Mouse (Mus musculus) neural tube, embryonic 15.5 days (tissue): ENCODE measurements at regions not wholly inside any gene's neighbourhood (a gene's known extent, or its start where the extent isn't known, plus 50 kb on each side); places are given as distances from the start of the nearest gene placed in this dataset.
A peak's percentile ranks its signal among the peaks of the same experiment; 100 is the strongest.

ENCODE experiments used
- ATAC-seq: fragments of 200-750 bp; cut with Nextera tagmentation; 2 replicates; pipeline ENCODE4 v1.8.0; 2017; ENCODE audit warnings: mild to moderate bottlenecking, moderate TSS enrichment, moderate library complexity; ENCODE audit not compliant: low FRiP score
- H3K27ac ChIP-seq: fragments of 300-500 bp; sonication (generic); replicated peaks from 2 replicates; pipeline ENCODE4 v1.5.1; 2015; ENCODE audit warnings: mild to moderate bottlenecking, inconsistent platforms
- H3K27me3 ChIP-seq: fragments of 300-500 bp; sonication (generic); replicated peaks from 2 replicates; pipeline ENCODE4 v1.6.1; 2015; ENCODE audit warnings: inconsistent platforms
- H3K36me3 ChIP-seq: fragments of 300-500 bp; sonication (generic); 2 replicates; pipeline ENCODE4 v1.6.1; 2015; ENCODE audit warnings: inconsistent platforms
- H3K4me1 ChIP-seq: fragments of 300-500 bp; sonication (generic); 2 replicates; pipeline ENCODE4 v1.6.1; 2015; ENCODE audit warnings: inconsistent platforms
- H3K4me2 ChIP-seq: fragments of 300-500 bp; sonication (generic); 2 replicates; pipeline ENCODE4 v1.6.1; 2015; ENCODE audit warnings: inconsistent platforms, mild to moderate bottlenecking, moderate library complexity
- H3K4me3 ChIP-seq: fragments of 300-500 bp; sonication (generic); replicated peaks from 2 replicates; pipeline ENCODE4 v1.5.1; 2015; ENCODE audit warnings: mild to moderate bottlenecking, inconsistent platforms
- H3K9ac ChIP-seq: fragments of 300-500 bp; sonication (generic); replicated peaks from 2 replicates; pipeline ENCODE4 v1.6.1; 2015; ENCODE audit warnings: mild to moderate bottlenecking, inconsistent platforms
- H3K9me3 ChIP-seq: fragments of 300-500 bp; sonication (generic); replicated peaks from 2 replicates; pipeline ENCODE4 v1.6.1; 2016; ENCODE audit warnings: inconsistent platforms
- WGBS: fragments of 180-500 bp; shearing (Covaris S2); methylation state at CpG from one replicate; pipeline ENCODE4 v1.1.7; 2015; ENCODE audit warnings: mixed read lengths; 5-methylcytosine and 5-hydroxymethylcytosine counted together

DNA sequence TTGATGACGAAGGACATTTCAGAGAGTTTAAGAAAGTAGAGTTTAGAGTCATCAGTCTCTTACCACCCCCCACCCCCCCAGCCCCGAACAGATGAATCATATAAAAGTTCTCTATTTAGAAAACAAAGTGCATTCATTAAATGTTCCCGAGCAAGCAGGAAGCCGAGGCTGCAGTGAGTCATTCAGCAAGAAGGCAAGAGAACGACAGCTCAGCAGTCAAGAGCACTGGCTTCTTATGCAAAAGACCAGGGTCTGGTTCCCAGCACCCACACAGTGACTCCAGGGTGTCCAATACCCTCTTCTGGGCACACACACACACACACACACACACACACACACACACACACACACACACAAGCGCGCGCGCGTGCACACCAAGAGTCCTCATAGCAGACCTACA lies 107.0 kb upstream of the Spata13 start:
- H3K4me2 ChIP-seq = no peak overlapping the region
- H3K36me3 ChIP-seq = no peaks in the 10 kb centered on the region
- WGBS = 85% methylated on average over 10 of the region's 10 CpGs
- no peaks in the 10 kb centered on the region for H3K9me3 ChIP-seq
- ATAC-seq = no peak
- no peak overlapping the region for H3K27ac ChIP-seq
- no peak overlapping the region for H3K4me3 ChIP-seq
- H3K4me1 ChIP-seq = peaks cover 3% of the 10 kb centered on the region
- H3K9ac ChIP-seq = no peak overlapping the region
- no peaks in the 10 kb centered on the region for H3K27me3 ChIP-seq

- H3K9me3 ChIP-seq = no peaks in the 10 kb centered on the region
- no peak for ATAC-seq
- no peak overlapping the region for H3K27ac ChIP-seq
- WGBS = 96% methylated on average over 5 of the region's 5 CpGs
- H3K4me2 ChIP-seq = no peak overlapping the region
- H3K4me1 ChIP-seq = peaks cover 3% of the 10 kb centered on the region
- H3K36me3 ChIP-seq = no peaks in the 10 kb centered on the region
- no peak overlapping the region for H3K9ac ChIP-seq
- no peaks in the 10 kb centered on the region for H3K27me3 ChIP-seq
- H3K4me3 ChIP-seq = no peak overlapping the region
Measured at GRCm38 (mm10) chr14:60527951-60528350, 105.8 kb upstream of the Spata13 start.

DNA sequence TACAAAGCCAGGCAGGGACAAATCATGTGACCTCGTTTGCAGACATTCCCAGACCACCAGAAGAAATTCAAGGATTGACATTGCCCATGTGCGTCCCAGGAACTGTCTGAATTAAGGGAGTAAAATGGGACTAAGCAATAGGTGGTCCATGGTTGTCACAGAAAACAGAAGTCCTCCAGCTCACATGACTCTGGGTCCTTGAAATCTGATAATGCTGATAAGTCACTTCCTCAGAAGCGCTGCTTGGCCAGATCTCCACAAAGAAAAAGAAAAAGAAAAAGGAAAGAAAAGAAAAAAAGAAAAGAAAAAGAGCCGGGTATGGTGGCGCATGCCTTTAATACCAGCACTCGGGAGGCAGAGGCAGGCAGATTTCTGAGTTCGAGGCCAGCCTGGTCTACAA lies 105.3 kb upstream of the Spata13 start:
- Histone ChIP-seq H3K4me2 (no peak overlapping the region), H3K9ac (no peak overlapping the region), H3K9me3 (no peaks in the 10 kb centered on the region), H3K27ac (no peak overlapping the region), H3K4me1 (peaks cover 7% of the 10 kb centered on the region), H3K36me3 (no peaks in the 10 kb centered on the region), H3K4me3 (no peak overlapping the region), H3K27me3 (no peaks in the 10 kb centered on the region)
- no peak for ATAC-seq
- 95% methylated on average over 7 of the region's 7 CpGs for WGBS

GRCm38 (mm10) chr14:60529022-60529421 lies 104.8 kb upstream of the Spata13 start:
- ATAC-seq = 0 out of 2 replicates have a peak, but pooled peaks have one; percentile 9
- Histone ChIP-seq H3K36me3 (no peaks in the 10 kb centered on the region), H3K9me3 (no peaks in the 10 kb centered on the region), H3K4me2 (no peak overlapping the region), H3K4me3 (no peak overlapping the region), H3K27ac (no peak overlapping the region), H3K27me3 (no peaks in the 10 kb centered on the region), H3K4me1 (peaks cover 12% of the 10 kb centered on the region), H3K9ac (no peak overlapping the region)
- WGBS = 31% methylated on average over 3 of the region's 3 CpGs

DNA sequence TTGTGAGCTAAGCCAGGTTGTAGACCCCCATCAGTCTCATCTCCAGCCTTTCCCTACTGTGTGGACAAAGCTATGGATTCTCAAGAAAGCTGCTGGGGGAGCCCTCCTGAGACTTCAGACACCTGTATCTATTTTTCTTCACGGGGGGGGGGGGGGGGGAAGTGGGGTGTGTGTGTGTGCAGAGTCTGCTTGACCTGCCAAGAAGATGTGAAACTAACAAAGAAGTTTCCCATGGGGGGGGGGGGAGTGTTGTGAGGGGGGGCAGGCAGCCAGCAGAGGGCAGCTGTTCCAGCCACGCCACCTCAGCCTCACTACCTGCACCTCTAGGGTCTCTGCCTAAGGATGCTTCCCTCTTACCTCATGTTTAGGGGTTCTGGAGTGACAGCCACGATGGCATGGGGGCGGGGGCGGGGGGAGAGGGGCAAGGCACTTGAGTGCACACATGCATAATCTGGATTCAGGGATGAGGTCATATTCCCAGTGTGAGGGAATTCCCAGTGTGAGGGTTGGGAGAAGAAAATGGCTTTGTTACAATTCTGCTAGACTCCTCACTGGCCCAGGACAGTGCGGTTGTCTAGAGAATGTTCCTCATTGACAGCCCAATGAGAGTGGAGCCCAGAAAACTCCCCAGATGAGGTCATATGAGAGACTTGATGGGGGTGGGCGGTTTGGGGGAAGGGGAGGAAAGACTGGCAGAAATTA lies 104.0 kb upstream of the Spata13 start:
- WGBS = 50% methylated on average over 5 of the region's 7 CpGs
- H3K27me3 ChIP-seq = no peaks in the 10 kb centered on the region
- H3K9me3 ChIP-seq = no peaks in the 10 kb centered on the region
- no peak overlapping the region for H3K4me3 ChIP-seq
- H3K27ac ChIP-seq = no peak overlapping the region
- H3K4me2 ChIP-seq = no peak overlapping the region
- peaks cover 15% of the 10 kb centered on the region for H3K4me1 ChIP-seq
- no peak overlapping the region for H3K9ac ChIP-seq
- H3K36me3 ChIP-seq = no peaks in the 10 kb centered on the region
- ATAC-seq = no peak

DNA sequence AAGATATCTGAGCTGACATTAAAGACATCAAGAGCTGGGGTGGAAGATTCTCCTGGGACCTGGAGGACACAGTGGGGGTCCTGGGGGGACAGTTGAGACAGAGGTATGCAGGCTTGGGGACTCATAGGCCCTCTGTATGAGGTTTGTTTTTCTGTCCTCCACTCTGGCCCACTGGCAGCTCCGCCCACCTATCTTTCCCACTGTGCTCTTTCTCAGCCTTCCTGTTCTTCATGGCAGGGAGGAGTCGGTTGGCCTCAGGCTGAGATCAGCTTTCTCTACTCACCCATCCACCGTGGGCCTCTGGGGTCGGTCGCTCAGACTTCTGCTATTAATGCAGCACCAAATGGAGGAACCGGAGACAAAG lies 103.5 kb upstream of the Spata13 start:
- H3K27ac ChIP-seq = no peak overlapping the region
- no peak overlapping the region for H3K4me3 ChIP-seq
- H3K9me3 ChIP-seq = no peaks in the 10 kb centered on the region
- peaks cover 15% of the 10 kb centered on the region for H3K4me1 ChIP-seq
- H3K9ac ChIP-seq = no peak overlapping the region
- H3K4me2 ChIP-seq = no peak overlapping the region
- no peaks in the 10 kb centered on the region for H3K36me3 ChIP-seq
- no peaks in the 10 kb centered on the region for H3K27me3 ChIP-seq
- 35% methylated on average over 6 of the region's 6 CpGs for WGBS
- no peak for ATAC-seq

DNA sequence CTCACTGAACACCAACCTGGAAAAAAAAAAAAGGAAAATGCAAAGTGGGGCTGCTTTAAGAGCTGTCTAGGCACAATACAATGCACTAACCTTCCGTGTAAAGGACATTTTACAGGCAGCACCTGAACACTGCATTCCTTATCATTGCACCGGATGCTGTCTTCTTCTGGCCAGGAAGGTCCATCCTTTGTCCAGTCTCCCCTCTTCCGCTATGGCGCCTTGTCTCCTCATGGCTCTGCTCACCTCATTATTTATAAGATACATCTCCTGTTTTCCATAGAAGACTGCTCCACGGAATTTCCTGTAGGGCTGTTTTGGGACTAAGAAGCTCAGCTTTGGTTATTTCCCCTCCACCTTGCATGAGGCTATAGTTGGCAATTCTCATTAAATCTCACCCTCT lies 102.8 kb upstream of the Spata13 start:
- Histone ChIP-seq H3K36me3 (no peaks in the 10 kb centered on the region), H3K4me3 (no peak overlapping the region), H3K9me3 (no peaks in the 10 kb centered on the region), H3K4me2 (no peak overlapping the region), H3K9ac (no peak overlapping the region), H3K4me1 (peaks cover 15% of the 10 kb centered on the region), H3K27ac (no peak overlapping the region), H3K27me3 (no peaks in the 10 kb centered on the region)
- ATAC-seq = no peak
- 90% methylated on average over 5 of the region's 5 CpGs for WGBS

DNA sequence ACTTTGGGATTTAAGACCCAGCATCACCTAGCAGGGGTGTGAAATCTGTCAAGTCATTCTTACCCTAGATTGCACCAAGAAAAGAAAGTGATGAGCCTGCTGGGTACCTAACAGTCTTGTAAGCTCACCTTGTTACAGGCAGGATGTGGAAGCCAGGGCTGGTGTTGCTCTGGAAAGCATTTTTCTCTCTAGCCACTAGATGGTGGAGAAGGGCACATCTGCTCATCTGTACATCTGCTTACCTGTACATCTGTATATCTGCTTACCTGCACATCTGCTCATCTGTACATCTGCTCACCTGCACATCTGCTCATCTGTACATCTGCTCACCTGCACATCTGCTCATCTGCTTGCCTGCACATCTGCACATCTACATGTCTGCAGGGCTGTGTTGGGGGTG lies 102.0 kb upstream of the Spata13 start:
- Histone ChIP-seq H3K9me3 (no peaks in the 10 kb centered on the region), H3K4me2 (no peak overlapping the region), H3K9ac (no peak overlapping the region), H3K36me3 (no peaks in the 10 kb centered on the region), H3K4me1 (peaks cover 15% of the 10 kb centered on the region), H3K27me3 (no peaks in the 10 kb centered on the region), H3K27ac (no peak overlapping the region), H3K4me3 (no peak overlapping the region)
- no peak for ATAC-seq

- Histone ChIP-seq H3K36me3 (no peaks in the 10 kb centered on the region), H3K27me3 (no peaks in the 10 kb centered on the region), H3K4me1 (peaks cover 16% of the 10 kb centered on the region), H3K9me3 (no peaks in the 10 kb centered on the region), H3K4me3 (no peak overlapping the region), H3K27ac (no peak overlapping the region), H3K4me2 (peak overlapping the region; percentile 22; the same call in 1 of the 2 replicates), H3K9ac (no peak overlapping the region)
- ATAC-seq = peak; percentile 28; the same call in 1 of the 2 replicates
- 33% methylated on average over 23 of the region's 23 CpGs for WGBS
Measured at GRCm38 (mm10) chr14:60533452-60534224, 100.2 kb upstream of the Spata13 start.

- ATAC-seq = no peak; the same call in 1 of the 2 replicates
Measured at GRCm38 (mm10) chr14:60539040-60539439, 94.8 kb upstream of the Spata13 start.

DNA sequence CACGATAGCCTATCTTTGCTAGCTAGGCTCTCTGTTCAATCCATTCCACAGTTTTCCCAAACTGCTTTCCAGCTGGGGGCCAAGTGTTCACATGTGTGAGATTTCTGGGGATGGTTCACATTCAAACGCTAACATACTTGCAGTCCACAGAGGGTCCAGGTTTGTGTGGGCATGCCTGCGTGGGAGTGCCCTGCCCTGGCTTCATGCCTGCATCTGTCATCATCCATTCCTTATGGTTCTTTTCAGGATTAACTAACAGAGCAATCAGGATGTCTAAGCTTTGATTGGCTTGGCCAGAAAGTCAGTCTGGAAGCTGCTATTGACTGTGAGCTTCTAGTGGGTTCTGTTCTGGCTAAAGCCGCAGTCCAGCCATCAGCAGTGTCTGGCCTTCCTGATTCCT lies 93.7 kb upstream of the Spata13 start:
- no peaks in the 10 kb centered on the region for H3K36me3 ChIP-seq
- H3K27me3 ChIP-seq = no peaks in the 10 kb centered on the region
- H3K9ac ChIP-seq = no peak overlapping the region
- no peak for ATAC-seq
- H3K9me3 ChIP-seq = no peaks in the 10 kb centered on the region
- H3K4me2 ChIP-seq = no peak overlapping the region
- 0 out of 2 replicates have a peak, but pooled peaks cover 4% of the 10 kb centered on the region for H3K4me1 ChIP-seq
- no peak overlapping the region for H3K4me3 ChIP-seq
- WGBS = 78% methylated on average over 4 of the region's 4 CpGs
- H3K27ac ChIP-seq = no peak overlapping the region

More at GRCm38 (mm10) chr14:60539040-60539439, 94.8 kb upstream of the Spata13 start:
- Histone ChIP-seq H3K9ac (no peak overlapping the region), H3K27ac (no peak overlapping the region), H3K9me3 (no peaks in the 10 kb centered on the region), H3K4me2 (no peak overlapping the region), H3K36me3 (no peaks in the 10 kb centered on the region), H3K4me3 (no peak overlapping the region), H3K4me1 (peaks cover 7% of the 10 kb centered on the region; the same call in 1 of the 2 replicates), H3K27me3 (no peaks in the 10 kb centered on the region)
- WGBS = 73% methylated on average over 2 of the region's 2 CpGs

DNA sequence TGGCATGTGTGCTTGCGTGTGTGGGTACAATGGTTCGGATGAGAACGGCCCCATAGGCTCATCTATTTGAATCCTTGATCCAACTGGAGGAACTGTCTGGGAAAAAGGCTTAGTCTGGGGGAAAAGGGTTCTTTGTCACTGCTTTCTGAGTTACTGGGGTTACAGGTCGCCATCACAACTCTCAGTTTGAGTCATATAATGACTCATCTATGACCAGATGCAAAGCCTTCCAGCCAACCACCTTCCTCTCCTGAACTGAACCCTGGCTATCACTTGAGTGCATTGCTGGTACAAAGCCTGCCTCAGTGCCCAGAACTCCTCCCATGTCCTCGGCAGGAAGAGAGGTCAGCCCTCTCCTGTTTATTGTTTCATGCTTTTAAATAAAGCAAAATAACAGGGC lies 92.2 kb upstream of the Spata13 start:
- no peak overlapping the region for H3K4me3 ChIP-seq
- no peaks in the 10 kb centered on the region for H3K36me3 ChIP-seq
- H3K27me3 ChIP-seq = no peaks in the 10 kb centered on the region
- no peak overlapping the region for H3K4me2 ChIP-seq
- no peak for ATAC-seq
- no peak overlapping the region for H3K9ac ChIP-seq
- 0 out of 2 replicates have a peak, but pooled peaks cover 4% of the 10 kb centered on the region for H3K4me1 ChIP-seq
- H3K27ac ChIP-seq = no peak overlapping the region
- H3K9me3 ChIP-seq = no peaks in the 10 kb centered on the region
- 84% methylated on average over 5 of the region's 5 CpGs for WGBS
